Mouse (Mus musculus) left cerebral cortex, adult 8-10 months (tissue): ENCODE data around the gene Dgki. TPM values are rescaled to one million over a fixed set of nuclear protein-coding genes. Genes with fewer than 3 reads are reported as not detected.
A peak's percentile ranks its signal among the peaks of the same experiment; 100 is the strongest.

Experiments used
- DNase-seq, 2 experiments: peaks; one replicate each; pipeline ENCODE4 v3.0.0; 2022; ENCODE audit warnings: low spot score in 2 of 2
- total RNA-seq, 4 experiments: library from RNA; stranded (reverse); gene quantifications; 2 replicates each; pipeline ENCODE4 v1.2.4; 2022

Gene Dgki
- total RNA-seq, 4 experiments from 2014 or later, result 88.8 to 107 (median 95.6) TPM

DNA sequence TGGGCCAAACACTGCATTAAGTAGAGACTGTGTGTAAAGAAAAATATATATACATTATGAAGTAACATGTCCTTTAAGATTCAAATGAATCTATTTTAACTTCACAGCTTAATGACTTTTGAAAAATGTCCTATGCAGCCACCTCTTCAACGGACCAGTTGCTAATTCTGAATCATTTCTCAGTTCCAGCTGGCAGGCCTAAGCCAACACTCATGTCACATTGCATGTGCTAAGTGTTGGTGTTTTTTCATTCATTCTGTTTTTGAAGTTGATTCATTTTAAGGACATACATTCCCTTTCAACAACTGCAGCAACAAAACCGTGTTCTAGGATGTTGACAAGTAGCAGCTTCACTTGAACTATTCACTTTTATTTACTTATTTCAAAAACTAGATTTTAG lies 484.0 kb downstream of the Dgki start:
- DNase-seq, result no peak

DNA sequence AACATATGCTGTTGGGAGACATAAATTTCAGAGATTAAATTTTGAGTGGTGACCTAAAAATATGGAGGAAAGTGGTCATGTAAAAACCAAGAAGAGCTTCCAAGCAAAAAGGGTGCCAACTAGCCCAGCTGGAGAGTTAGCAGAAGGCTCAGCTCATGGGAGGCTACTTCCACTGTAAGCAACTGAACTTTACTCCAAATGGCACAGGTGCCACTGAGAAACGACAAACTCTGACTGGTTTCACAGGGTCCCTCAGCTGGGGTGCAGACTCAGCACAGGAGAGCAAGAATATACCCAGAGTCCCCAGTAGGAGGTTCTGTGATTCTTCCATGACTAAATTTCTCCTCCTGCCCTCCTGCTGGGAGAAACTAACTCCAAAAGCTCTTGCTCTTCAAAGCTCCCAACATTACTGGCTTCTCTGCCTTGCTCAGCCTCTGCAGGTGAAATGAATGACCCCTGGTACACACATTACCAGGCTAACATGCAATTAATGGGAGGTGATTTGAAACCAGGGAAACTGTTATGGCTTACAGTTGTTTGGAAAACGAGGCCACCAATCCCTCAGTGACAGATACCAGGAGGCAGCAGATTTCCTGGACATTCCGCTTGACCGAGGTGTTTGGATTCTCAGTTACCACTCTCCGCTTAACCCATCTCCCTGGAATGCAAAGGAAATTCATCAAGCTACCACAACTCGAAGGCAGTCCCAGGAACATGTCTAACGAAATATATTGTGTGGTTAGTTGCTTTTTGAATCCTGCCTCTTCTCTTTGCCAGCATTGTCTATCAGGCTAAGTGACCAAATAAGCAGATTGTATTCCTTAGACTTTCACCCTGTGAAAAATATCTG lies 487.1 kb downstream of the Dgki start:
- no peak for DNase-seq

DNA sequence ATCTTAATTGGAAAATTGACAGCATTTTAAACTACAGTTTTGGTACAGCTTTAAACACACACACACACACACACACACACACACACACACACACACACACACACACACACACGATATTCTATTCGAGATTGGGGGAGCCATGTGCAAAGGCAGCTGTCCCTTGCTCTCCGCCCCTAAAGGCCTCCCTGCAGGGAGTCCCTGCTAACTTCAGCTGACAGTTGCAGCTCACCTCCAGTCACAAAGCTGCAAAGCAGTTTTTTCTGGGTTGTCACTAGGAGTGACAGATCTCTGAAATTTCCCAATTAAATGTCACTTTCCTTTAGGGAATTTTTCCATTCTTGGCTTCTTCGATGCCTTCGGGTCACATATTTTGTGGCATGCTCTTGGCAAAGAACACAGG lies 489.5 kb downstream of the Dgki start:
- DNase-seq, result no peak

DNA sequence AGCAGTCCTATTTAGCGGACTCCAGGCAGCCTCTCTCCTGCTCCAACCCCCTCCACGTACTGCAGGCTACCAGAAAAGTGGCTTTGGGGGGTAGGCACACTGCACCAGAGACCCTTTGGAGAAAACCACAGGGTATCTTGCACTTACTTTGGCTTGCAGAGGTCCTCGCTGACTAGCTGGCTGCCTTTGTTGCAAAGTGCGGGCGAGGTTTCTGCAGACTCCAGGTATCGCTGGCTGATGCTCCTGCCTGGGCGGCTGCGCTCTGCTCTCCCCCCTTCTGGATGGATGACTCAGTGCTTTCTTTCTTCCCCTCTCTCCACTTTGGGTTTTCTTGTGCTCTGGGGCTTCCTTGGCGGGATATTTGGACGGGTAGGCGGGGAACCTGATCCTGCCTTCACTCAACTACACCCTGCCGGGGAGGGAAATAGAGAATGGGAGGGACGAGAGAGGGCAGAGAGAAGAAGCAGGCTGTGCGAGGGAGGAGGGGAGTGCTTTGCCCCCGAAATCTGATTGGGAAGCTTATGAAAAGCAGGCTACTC lies 490.2 kb downstream of the Dgki start, which contains the start of gene Ptn:
Ptn (minus strand) TSS at position 474 of the 539 bp plus-strand sequence.
- DNase-seq, result peak; percentile 68 to 81

DNA sequence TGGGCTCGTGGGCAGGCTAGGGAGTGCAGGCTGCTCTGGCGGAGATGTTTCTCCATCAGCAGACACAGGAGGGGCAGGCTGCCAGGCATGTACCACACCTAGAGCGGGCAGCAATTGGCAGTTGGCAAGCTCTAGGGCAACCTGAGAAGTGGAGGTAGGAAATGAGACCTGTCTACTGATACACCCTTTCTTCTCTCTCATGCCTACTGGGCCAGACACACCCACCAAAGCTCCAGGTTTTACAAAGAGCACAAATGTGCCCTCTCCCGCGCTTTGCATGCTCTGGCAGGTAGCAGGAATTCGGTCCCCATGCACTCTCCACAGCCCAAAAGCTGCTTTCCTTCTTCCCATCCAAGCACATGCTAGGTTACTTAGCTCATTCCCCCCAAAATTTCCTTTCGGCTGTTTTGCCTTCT lies 490.7 kb downstream of the Dgki start:
- DNase-seq, result peak; percentile 49 to 54

DNA sequence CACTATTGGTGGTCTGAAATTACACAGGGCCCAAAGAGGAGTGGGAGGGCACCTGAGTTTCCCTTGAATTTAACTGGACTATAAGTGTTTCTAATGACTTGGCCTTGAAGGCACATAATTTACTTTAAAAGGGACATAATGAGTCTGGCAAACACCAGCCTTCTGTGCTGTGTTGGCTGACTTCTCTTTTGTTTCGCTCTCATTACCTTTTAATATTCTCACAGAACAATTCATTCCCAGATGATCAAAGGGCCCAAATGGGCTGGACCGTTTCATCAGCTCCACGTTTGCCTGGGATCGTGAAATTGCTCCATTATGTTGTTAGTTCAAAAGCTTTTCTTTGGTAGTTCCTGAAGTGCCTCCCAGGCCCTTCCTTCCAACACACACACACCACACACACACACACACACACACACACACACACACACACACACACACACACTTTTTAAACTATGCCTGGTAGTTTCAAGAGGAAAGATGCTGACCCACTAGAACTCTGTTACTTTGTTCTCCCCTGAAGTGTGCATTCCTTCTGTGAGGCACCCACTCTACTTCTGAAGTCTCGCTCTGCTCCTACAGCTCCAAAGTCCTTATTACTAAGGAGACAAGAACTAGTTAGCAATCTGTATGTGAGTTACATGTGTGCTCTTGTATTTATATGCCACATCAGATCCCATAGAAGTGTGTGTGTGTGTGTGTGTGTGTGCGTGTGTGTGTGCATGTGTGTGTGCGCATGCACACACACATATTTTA lies 491.5 kb downstream of the Dgki start:
- no peak for DNase-seq

DNA sequence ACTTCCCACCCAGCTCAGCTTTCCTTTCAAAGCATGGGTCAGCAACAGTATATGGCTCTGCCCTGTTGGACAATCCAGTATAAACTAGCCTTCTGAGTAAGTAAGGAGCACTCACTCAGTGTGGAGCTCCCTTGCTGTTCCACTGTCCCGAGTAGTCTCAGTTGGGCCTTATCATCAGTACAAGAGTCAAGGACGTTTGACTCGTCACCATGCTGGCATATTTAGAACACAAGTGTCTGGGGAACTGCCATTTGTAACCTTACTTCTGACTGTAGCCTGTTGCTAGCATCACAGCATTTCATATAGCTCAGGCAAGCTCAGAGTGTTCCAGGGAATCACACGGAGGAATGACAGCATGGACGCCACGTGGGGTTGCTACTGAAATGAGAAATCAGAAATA lies 493.1 kb downstream of the Dgki start:
- no peak for DNase-seq

DNA sequence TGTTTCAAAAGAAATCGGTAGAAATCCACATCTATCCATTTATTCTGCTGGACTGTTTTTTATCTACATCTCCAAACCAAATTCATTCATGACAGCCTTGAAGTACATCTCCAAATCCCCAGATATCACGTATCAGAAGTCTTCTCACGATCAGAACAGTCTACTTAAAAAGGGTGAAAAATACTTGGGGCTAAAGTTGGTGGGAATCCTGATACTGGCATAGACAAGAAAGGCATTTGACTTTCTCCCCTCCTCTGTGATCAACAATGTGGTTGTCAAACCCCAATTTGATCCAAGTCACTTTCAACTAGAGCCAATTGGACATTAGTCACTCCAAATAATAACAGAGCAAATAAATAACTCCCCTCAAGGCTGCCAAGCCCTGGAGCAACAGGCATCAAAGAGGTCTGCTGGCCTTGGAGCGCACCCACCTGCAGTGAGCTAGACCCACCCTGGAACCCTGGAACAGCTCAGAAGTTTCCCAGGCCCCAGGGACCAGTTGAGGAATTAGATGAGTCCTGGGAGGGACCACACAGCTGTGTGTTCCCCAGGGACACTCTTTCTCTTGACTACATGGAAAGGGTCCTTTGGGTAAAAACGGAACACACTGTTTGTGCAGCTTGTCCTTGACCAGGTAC lies 499.6 kb downstream of the Dgki start:
- no peak for DNase-seq

DNA sequence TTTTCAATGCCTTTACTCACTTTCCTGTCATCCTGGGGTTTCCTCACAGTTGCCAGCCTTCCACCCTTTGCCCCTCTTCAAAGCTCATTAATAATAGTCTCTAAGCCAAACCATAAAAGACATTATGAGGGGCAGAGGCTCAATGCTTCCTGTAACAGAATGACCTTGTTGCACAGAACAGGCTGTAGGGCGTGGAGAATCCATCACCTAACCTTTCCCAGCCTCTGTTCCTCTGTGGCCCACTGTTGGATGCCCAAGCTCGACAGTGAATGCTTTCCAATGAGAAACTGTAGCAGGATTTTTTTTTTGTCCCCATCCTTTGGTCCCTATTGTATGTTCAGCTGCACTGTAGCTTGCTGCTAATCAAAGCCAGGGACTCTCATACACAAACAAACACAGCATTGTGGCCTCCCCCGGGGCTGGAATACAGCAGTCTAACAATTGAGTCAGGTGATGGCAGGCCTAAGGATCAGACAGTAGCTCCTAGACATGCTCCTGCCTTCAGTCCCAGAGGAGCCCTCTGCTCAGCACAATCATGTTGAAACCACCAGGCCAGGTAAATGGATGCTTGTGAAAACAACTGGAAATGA lies 502.8 kb downstream of the Dgki start:
- DNase-seq, result no peak

Other genes starting within 250 kb of the Dgki start
- 10 to 100 TPM in 1 of 4 experiments, 1 to 10 TPM in 3; 7.9 to 10.8 (median 9.6) TPM for gene Creb3l2, start 142.0 kb upstream of the Dgki start, total RNA-seq
- gene Akr1d1, start 230.0 kb upstream of the Dgki start, total RNA-seq, result not detected